Mouse (Mus musculus) gastrocnemius, postnatal 36 days (tissue): ENCODE results near the gene Renbp. TPM values are rescaled to one million over a fixed set of nuclear protein-coding genes. Genes with fewer than 3 reads are reported as not detected.

Experiments
- total RNA-seq, 2 experiments: library from RNA; stranded (reverse); gene quantifications; 2 replicates each; pipeline ENCODE4 v1.2.3; 2021

The Renbp gene
- total RNA-seq, 2 experiments from 2014 or later, result 1.8 to 2.5 TPM

Other genes starting within 250 kb of the Renbp start
- 10 to 100 TPM; 45.9 to 47.7 TPM for gene Bcap31, start 214.7 kb downstream of the Renbp start, total RNA-seq
- gene Abcd1, start 214.3 kb downstream of the Renbp start, total RNA-seq, result 10 to 100 TPM; 23.0 to 25.3 TPM
- under 1 TPM; 0.64 TPM for gene Plxnb3, start 173.8 kb downstream of the Renbp start, total RNA-seq
- gene Srpk3, start 156.4 kb downstream of the Renbp start, total RNA-seq, result 10 to 100 TPM; 43.5 to 47.5 TPM
- 100 to 1,000 TPM; 401 to 409 TPM for gene Idh3g, start 144.0 kb downstream of the Renbp start, total RNA-seq
- 10 to 100 TPM; 69.3 to 83.2 TPM for gene Ssr4, start 143.8 kb downstream of the Renbp start, total RNA-seq
- under 1 TPM; 0.56 to 0.96 TPM for gene Pdzd4, start 105.9 kb downstream of the Renbp start, total RNA-seq
- gene Avpr2, start 38.7 kb downstream of the Renbp start, total RNA-seq, result not detected
- 1 to 10 TPM; 1.8 to 2.3 TPM for gene L1cam, start 34.7 kb downstream of the Renbp start, total RNA-seq
- 1 to 10 TPM in 1 of 2 experiments, under 1 TPM in 1; 0.67 to 1.0 TPM for gene Arhgap4, start 9.0 kb downstream of the Renbp start, total RNA-seq
- gene Naa10, start 8.9 kb downstream of the Renbp start, total RNA-seq, result 10 to 100 TPM; 52.9 to 57.1 TPM
- gene Hcfc1, start 35.5 kb upstream of the Renbp start, total RNA-seq, result 10 to 100 TPM; 30.2 to 32.1 TPM
- 10 to 100 TPM; 40.0 to 41.4 TPM for gene Irak1, start 93.1 kb upstream of the Renbp start, total RNA-seq
- gene Opn1mw, start 196.6 kb upstream of the Renbp start, total RNA-seq, result not detected
- gene Mecp2, start 204.5 kb upstream of the Renbp start, total RNA-seq, result 10 to 100 TPM; 21.6 to 27.7 TPM
- not detected for gene Tex28, start 237.0 kb upstream of the Renbp start, total RNA-seq
- gene Tktl1, start 246.4 kb upstream of the Renbp start, total RNA-seq, result not detected